Mouse (Mus musculus): ENCODE results near the gene Epn2. TPM values are rescaled to one million over a fixed set of nuclear protein-coding genes. Genes with fewer than 3 reads are reported as not detected.

Gene Epn2
- polyA plus RNA-seq, 1 experiment = 123 TPM

DNA sequence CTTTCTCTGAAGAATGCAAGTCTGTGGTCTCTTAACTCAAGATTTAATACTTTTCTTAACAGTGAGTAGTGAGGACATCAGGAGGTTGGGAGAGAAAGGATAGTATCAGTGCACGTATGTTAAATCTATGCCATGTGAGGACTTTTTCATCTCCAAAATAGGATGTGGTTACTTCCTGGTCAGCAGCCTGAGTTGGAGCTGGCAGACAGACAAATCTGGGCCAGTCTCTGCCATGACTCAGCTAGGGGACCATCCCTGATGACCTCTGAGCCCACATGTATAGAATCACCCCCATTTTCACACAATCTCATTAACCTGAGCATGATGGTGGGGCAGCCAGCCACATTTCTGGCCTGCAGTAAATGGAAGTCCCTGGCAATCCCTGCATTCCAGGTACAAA, 61.5 kb downstream of the Epn2 start:
- DNase-seq = no peak
- no peak overlapping the region for H3K4me3 ChIP-seq (replicated peaks; ENCODE audit: insufficient read depth, low read depth, low read length)
- no peak for TF ChIP-seq CTCF (IDR thresholded peaks at IDR 0.05; ENCODE audit: borderline replicate concordance, insufficient read depth, low read depth, low read length)
- no peak for TF ChIP-seq POLR2A (IDR thresholded peaks at IDR 0.05; ENCODE audit: borderline replicate concordance, insufficient read depth, low read length)
- no peak overlapping the region for H3K27ac ChIP-seq (ENCODE audit: insufficient read depth, low read length)
- H3K4me1 ChIP-seq (ENCODE audit: control insufficient read depth, insufficient read depth, low read length) = peaks cover 27% of the 10 kb centered on the region
- H3K27me3 ChIP-seq (ENCODE audit: control insufficient read depth, insufficient read depth, low read length) = no peaks in the 10 kb centered on the region
- 42% methylated on average over 1 of the region's 1 CpGs for WGBS

- no peaks in the 10 kb centered on the region for H3K27me3 ChIP-seq (ENCODE audit: control insufficient read depth, insufficient read depth, low read length)
- no peak overlapping the region for H3K27ac ChIP-seq (ENCODE audit: insufficient read depth, low read length)
- no peak overlapping the region for H3K4me3 ChIP-seq (replicated peaks; ENCODE audit: insufficient read depth, low read depth, low read length)
- TF ChIP-seq POLR2A (IDR thresholded peaks at IDR 0.05; ENCODE audit: borderline replicate concordance, insufficient read depth, low read length) (no peak), CTCF (IDR thresholded peaks at IDR 0.05; ENCODE audit: borderline replicate concordance, insufficient read depth, low read depth, low read length) (peak; percentile 38; the same call in 1 of the 2 replicates)
- peak in 1 of 2 experiments; percentile 49 for DNase-seq
- WGBS = 50% methylated on average over 3 of the region's 3 CpGs
- peaks cover 13% of the 10 kb centered on the region for H3K4me1 ChIP-seq (ENCODE audit: control insufficient read depth, insufficient read depth, low read length)
These were observed 64.5 kb downstream of the Epn2 start for GRCm38 (mm10) chr11:61514953-61515352.

- DNase-seq = peak; percentile 98 to 99
- TF ChIP-seq POLR2A (IDR thresholded peaks at IDR 0.05; ENCODE audit: borderline replicate concordance, insufficient read depth, low read length) (peak; percentile 38), CTCF (IDR thresholded peaks at IDR 0.05; ENCODE audit: borderline replicate concordance, insufficient read depth, low read depth, low read length) (peak; percentile 99)
- under 1% methylated on average over 39 of the region's 39 CpGs for WGBS
- H3K4me1 ChIP-seq (ENCODE audit: control insufficient read depth, insufficient read depth, low read length) = peaks cover 8% of the 10 kb centered on the region
- H3K27me3 ChIP-seq (ENCODE audit: control insufficient read depth, insufficient read depth, low read length) = no peaks in the 10 kb centered on the region
- H3K27ac ChIP-seq (ENCODE audit: insufficient read depth, low read length) = peak within 1 kb of the TSS; percentile 68
- peak within 1 kb of the TSS; percentile 62 for H3K4me3 ChIP-seq (replicated peaks; ENCODE audit: insufficient read depth, low read depth, low read length)
These were observed 74.7 kb downstream of the Epn2 start, which contains the start of gene B9d1 for GRCm38 (mm10) chr11:61504713-61505257. Gene B9d1 (plus strand): TSS chr11:61505144.

- peak overlapping the region; percentile 68 for H3K27ac ChIP-seq (ENCODE audit: insufficient read depth, low read length)
- 58% methylated on average over 8 of the region's 8 CpGs for WGBS
- no peak for TF ChIP-seq POLR2A (IDR thresholded peaks at IDR 0.05; ENCODE audit: borderline replicate concordance, insufficient read depth, low read length)
- TF ChIP-seq CTCF (IDR thresholded peaks at IDR 0.05; ENCODE audit: borderline replicate concordance, insufficient read depth, low read depth, low read length) = no peak
- no peak for DNase-seq
- H3K4me3 ChIP-seq (replicated peaks; ENCODE audit: insufficient read depth, low read depth, low read length) = no peak overlapping the region
- no peaks in the 10 kb centered on the region for H3K27me3 ChIP-seq (ENCODE audit: control insufficient read depth, insufficient read depth, low read length)
- peaks cover 6% of the 10 kb centered on the region for H3K4me1 ChIP-seq (ENCODE audit: control insufficient read depth, insufficient read depth, low read length)
These were observed 75.6 kb downstream of the Epn2 start for GRCm38 (mm10) chr11:61503933-61504332.

- no peak overlapping the region for H3K27ac ChIP-seq (ENCODE audit: insufficient read depth, low read length)
- 83% methylated on average over 6 of the region's 6 CpGs for WGBS
- TF ChIP-seq CTCF (IDR thresholded peaks at IDR 0.05; ENCODE audit: borderline replicate concordance, insufficient read depth, low read depth, low read length) = no peak
- TF ChIP-seq POLR2A (IDR thresholded peaks at IDR 0.05; ENCODE audit: borderline replicate concordance, insufficient read depth, low read length) = no peak
- no peak for DNase-seq
- H3K27me3 ChIP-seq (ENCODE audit: control insufficient read depth, insufficient read depth, low read length) = no peaks in the 10 kb centered on the region
- no peak overlapping the region for H3K4me3 ChIP-seq (replicated peaks; ENCODE audit: insufficient read depth, low read depth, low read length)
- peaks cover 1% of the 10 kb centered on the region for H3K4me1 ChIP-seq (ENCODE audit: control insufficient read depth, insufficient read depth, low read length)
These were observed 80.6 kb downstream of the Epn2 start for GRCm38 (mm10) chr11:61498736-61499504.

DNA sequence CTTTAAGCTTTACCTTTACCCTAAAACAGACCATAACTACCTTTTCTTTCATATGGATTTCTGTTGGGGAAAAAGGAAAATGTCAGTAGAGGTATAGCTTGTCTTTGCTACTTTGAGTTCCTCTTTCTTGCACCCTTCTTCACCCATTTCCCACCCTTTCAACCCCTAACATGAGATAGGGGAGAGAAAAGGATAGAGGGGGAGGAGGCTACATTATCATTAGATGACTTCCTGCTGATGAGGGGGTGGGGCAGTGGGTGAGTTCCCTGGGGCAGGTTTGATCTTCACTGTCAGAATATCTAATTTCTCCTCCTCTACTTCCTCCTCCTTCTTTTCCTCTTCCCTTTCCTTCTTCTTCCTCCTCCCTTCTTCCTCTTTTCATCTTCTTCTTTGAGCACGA, 82.0 kb downstream of the Epn2 start:
- Histone ChIP-seq H3K4me3 (replicated peaks; ENCODE audit: insufficient read depth, low read depth, low read length) (no peak overlapping the region), H3K27me3 (ENCODE audit: control insufficient read depth, insufficient read depth, low read length) (no peaks in the 10 kb centered on the region), H3K27ac (ENCODE audit: insufficient read depth, low read length) (no peak overlapping the region), H3K4me1 (ENCODE audit: control insufficient read depth, insufficient read depth, low read length) (peaks cover 6% of the 10 kb centered on the region; the same call in 1 of the 2 replicates)
- DNase-seq = no peak
- TF ChIP-seq POLR2A (IDR thresholded peaks at IDR 0.05; ENCODE audit: borderline replicate concordance, insufficient read depth, low read length) (no peak), CTCF (IDR thresholded peaks at IDR 0.05; ENCODE audit: borderline replicate concordance, insufficient read depth, low read depth, low read length) (no peak)
- 90% methylated on average over 1 of the region's 1 CpGs for WGBS

DNA sequence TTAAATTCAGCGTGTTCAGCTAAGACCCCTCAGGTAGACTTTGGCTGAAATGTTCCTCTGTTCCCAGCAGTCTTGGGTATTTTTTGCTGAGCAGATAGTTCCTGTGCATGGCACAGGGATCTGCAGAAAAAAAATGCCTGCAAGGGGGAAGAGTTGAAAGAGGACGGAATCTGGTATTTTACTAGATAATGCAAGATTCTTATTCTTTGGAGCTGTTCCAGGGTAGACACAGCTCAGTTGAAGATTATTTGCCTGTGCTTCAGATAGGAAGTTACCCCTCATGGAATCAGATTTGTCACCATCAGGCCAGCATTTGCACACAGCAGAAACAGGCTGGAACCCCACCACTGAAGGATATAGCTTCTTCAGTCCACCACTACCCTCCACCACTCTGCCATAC, 84.0 kb downstream of the Epn2 start:
- WGBS = 76% methylated on average over 2 of the region's 2 CpGs
- H3K4me1 ChIP-seq (ENCODE audit: control insufficient read depth, insufficient read depth, low read length) = peaks cover 13% of the 10 kb centered on the region; the same call in 1 of the 2 replicates
- TF ChIP-seq POLR2A (IDR thresholded peaks at IDR 0.05; ENCODE audit: borderline replicate concordance, insufficient read depth, low read length) (no peak), CTCF (IDR thresholded peaks at IDR 0.05; ENCODE audit: borderline replicate concordance, insufficient read depth, low read depth, low read length) (no peak)
- H3K27me3 ChIP-seq (ENCODE audit: control insufficient read depth, insufficient read depth, low read length) = no peaks in the 10 kb centered on the region
- H3K27ac ChIP-seq (ENCODE audit: insufficient read depth, low read length) = no peak overlapping the region
- no peak overlapping the region for H3K4me3 ChIP-seq (replicated peaks; ENCODE audit: insufficient read depth, low read depth, low read length)
- no peak for DNase-seq
